Mouse (Mus musculus): ENCODE data around the gene Gm7030.
"Not testable (repeated sequence)": the region's sequence is repeated elsewhere in the genome, so short reads cannot be mapped to it uniquely, and the experiment has no call there.

Gene Gm7030

DNA sequence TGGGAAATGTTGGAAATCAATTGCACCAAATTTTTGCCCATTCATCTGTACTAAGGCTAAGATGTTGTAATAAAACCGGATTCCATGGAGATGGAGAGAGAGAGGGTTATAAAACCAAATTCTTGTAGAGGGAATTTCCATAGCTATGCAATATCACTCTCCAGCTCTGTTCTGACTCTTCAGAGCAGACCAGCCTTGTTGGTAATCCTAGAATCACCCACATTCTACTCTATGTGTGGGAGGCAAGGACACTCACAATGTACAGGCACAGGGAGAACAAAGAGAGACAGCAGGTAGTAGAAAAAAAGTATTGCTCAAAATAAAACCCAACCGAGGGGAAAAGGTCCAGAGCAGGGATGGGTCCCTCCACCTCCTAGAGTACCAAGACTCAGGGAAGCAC, 37.3 kb downstream of the Gm7030 start:
- in situ Hi-C loops (cut with MboI; ENCODE audit: low pct_unique_long_range_greater_than_20kb in 1 of 2, low sequenced_read_pairs in 2 of 2, unreplicated experiment in 1 of 2) = not testable (repeated sequence)

DNA sequence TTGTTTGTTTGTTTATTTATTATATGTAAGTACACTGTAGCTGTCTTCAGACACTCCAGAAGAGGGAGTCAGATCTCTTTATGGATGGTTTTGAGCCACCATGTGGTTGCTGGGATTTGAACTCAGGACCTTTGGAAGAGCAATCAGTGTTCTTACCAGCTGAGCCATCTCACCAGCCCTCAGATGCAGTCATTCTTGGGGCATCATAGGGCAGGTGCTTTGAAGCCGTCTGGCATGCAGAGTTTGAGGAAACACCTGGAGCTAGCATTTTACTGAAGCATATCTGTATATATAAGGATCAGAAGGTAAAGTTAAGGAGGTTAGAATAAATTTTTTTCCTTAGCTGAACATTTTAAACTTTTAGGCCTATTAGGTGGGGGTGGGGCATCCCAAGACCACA, 43.2 kb downstream of the Gm7030 start:
- in situ Hi-C loops (cut with MboI; ENCODE audit: low pct_unique_long_range_greater_than_20kb in 1 of 2, low sequenced_read_pairs in 2 of 2, unreplicated experiment in 1 of 2) = loop anchor here in 1 of 2 experiments (10.0 kb wide), 1 partner anchor 329 kb away; no protein-coding TSS in a partner anchor

DNA sequence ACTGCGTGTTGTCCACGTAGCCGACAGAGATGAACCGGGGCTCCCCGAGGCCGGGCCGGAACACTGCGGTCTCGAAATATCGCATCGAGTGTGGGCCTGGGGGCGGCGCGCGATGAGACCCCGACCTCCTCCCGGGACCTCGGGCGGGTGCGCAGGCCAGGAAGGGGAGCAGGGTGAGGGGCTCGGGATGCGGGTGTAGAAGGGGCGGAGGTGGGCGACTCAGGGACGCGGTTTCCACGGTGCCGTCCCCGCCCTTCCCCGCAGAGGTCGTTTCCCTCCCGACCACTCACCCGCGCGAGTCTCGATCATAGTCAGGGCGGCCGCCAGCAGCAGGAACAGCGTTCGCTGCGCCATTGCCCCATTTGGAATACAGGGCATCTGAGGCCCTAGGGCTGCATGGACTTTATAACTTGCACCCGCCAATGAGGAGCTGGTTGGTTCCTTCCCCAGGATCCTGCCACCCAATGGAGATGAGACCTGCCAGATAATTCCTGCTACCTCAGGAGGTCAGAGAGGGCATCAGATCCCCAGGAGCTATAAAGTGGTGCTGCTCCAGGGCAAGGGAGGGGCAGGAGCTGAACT, 45.3 kb downstream of the Gm7030 start:
- in situ Hi-C loops (cut with MboI; ENCODE audit: low pct_unique_long_range_greater_than_20kb in 1 of 2, low sequenced_read_pairs in 2 of 2, unreplicated experiment in 1 of 2) = loop anchor here in 1 of 2 experiments (5.0 to 10.0 kb wide), 2 partner anchors 108 to 331 kb away; partner anchors contain the start of gene H2-T3

DNA sequence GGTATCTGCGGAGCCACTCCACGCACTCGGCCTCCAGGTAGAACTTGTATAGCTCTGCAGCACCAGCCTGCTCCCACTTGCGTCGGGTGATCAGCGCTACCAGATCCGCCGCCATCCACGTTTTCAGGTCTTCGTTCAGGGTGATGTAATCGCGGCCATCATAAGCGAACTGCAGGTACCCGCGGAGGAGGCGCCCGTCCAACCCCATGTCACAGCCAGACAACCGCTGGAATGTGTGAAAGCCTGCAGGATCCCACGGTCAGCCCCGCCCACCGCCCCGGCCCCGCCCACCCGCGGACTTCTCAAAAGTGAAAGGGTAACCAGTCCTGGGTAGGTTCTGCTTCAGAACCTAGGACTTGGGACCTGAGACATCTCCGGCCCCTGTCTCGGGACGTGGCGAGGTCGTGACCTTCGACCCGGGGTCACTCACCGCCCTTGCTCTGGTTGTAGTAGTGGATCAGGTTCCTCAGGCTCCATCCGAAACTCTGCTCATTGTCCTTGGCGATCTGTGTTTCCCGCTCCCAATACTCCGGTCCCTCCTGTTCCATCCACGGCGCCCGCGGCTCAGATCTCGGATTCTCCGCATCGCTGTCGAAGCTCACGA, 45.9 kb downstream of the Gm7030 start:
- in situ Hi-C loops (cut with MboI; ENCODE audit: low pct_unique_long_range_greater_than_20kb in 1 of 2, low sequenced_read_pairs in 2 of 2, unreplicated experiment in 1 of 2) = loop anchor here in 1 of 2 experiments (5.0 to 10.0 kb wide), 2 partner anchors 109 to 331 kb away; partner anchors contain the start of gene H2-T3

DNA sequence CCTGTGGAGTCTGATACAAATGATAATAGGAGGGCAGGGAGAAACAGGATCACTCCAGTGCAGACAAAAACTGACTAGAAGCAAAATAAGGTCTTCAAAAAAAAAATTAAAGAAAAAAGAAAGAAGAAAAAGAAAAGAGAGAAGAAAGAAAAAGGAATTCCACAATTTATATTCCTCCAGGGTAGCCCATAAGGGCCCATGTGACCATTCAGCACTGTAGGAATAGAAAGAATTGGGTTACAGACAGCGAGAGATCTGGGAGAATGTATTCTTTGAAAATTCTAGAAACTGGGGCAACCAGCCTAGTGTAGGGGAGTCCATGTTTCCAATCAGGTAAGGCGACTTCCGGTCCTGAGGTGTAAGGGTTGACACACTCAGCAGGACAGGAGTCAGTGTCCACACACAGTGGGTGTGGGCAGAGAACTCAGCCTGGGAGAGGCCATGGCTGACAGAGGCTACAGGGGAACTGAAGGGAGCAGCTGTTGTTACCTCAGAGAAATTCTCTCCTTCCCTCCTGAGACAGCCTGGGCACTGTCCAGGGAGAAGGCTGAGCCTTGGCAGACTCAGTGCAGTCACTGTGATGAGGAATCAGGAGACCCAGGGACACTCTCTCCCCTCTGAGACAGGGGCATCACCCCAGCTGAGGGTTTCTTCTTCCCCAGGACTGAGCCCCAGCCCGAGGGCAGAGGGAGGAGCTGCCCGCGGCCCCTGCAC, 46.5 kb downstream of the Gm7030 start:
- in situ Hi-C loops (cut with MboI; ENCODE audit: low pct_unique_long_range_greater_than_20kb in 1 of 2, low sequenced_read_pairs in 2 of 2, unreplicated experiment in 1 of 2) = loop anchor here in 1 of 2 experiments (5.0 to 10.0 kb wide), 2 partner anchors 110 to 332 kb away; partner anchors contain the start of gene H2-T3

DNA sequence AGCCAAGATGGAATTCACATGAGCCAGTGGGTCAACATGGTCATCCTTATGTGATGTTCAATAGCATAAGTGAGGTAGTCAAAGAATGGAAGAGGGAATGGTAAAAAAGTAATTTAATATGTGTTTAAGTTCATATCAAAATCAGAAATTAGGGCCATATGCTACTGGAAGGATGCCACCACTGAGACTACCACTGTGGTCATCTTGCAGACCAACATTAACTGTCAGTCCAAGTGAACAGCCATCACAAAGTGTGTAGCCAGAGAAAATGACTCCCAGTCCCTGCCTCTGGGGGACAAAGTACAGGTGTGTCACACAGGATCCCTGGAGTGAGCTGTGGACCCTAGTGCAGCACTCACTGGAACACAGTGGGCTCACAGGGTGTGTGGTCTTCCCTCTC, 47.3 kb downstream of the Gm7030 start:
- in situ Hi-C loops (cut with MboI; ENCODE audit: low pct_unique_long_range_greater_than_20kb in 1 of 2, low sequenced_read_pairs in 2 of 2, unreplicated experiment in 1 of 2) = loop anchor here in 1 of 2 experiments (5.0 to 10.0 kb wide), 2 partner anchors 110 to 333 kb away; partner anchors contain the start of gene H2-T3

DNA sequence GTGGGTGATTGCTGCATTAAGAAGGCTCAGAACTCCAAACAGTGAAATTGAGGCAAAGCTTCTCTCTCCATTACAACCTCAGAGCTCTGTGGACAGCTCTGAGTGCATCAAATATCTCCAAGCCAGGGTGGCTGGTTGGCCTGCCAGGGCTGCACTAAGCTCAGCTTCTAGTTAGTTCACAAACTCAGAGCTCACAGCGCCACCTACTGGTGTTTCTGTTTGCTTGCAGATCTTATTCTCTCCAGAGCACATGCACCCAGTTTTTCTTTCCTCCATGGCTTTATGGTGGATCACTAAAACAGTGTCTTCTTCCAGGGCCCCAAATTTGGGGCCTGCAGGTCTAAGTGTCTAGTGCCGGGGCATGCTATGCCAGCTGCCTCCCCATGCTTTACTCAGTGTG, 68.4 kb downstream of the Gm7030 start:
- in situ Hi-C loops (cut with MboI; ENCODE audit: low pct_unique_long_range_greater_than_20kb in 1 of 2, low sequenced_read_pairs in 2 of 2, unreplicated experiment in 1 of 2) = loop anchor here (10.0 kb wide), 1 partner anchor 74 kb away; no protein-coding TSS in a partner anchor
